Comparison of ENCODE assay signal across 8 mouse cellular contexts in the genomic region with DNA sequence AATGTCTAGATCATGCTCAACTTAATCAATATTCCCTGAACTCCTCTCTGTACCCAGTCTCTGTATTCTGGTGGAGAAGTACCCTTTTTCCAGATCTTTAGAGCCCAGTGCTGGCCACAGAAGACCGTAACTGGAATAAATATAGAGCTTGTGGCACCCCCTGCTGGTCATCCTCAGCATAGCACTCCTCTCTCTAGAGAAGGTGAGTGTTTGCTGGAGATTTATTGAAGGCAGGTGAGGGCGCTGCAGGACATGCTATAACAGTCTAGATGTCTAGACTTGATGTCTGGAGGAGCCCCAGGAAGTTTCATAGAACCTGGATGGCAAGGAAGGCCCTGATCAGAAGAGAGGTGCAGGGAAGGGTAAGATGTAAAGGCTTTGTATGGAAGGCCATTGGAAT. TPM values are rescaled to one million over a fixed set of nuclear protein-coding genes. Genes with fewer than 3 reads are reported as not detected.
A peak's percentile ranks its signal among the peaks of the same experiment; 100 is the strongest.
DNase-seq lines count a peak whose midpoint lies in the region; TF ChIP-seq lines count a peak whose summit lies in the region.
"Had no signal": no experiment of that assay in that cellular context is flagged by ENCODE, and none has a peak within 500 bp of the region (broad histone marks: within the 10 kb centered on the region; RNA-seq: fewer than 3 reads in every experiment).

No protein-coding gene starts in this region.

- 8% methylated on average over 2 of the region's 2 CpGs for WGBS in small intestine, adult 2 months

- H3K9ac ChIP-seq in ES-E14 (ENCODE audit: insufficient read depth, low read depth, low read length, poor library complexity, severe bottlenecking): peak overlapping the region; percentile 34; the same call in 1 of the 2 replicates

- H3K27me3 ChIP-seq in small intestine, adult 2 months (ENCODE audit: control insufficient read depth, insufficient read depth, low read length): no peaks in the 10 kb centered on the region

- H3K27ac ChIP-seq in ES-E14 (ENCODE audit: insufficient read depth, low read depth, low read length, poor library complexity, severe bottlenecking): no peak overlapping the region
- no peak overlapping the region for H3K27ac ChIP-seq in small intestine, adult 2 months (ENCODE audit: insufficient read depth, low read depth, low read length)
- H3K27ac ChIP-seq: macrophage had no signal

- TF ChIP-seq CTCF in small intestine, adult 2 months (IDR thresholded peaks at IDR 0.05; ENCODE audit: extremely low read depth, insufficient read length, insufficient replicate concordance, low read depth, low read length): peak; percentile 67; the same call in 1 of the 2 replicates

- TF ChIP-seq POLR2A in small intestine, adult 2 months (IDR thresholded peaks at IDR 0.05; ENCODE audit: low read depth, low read length): no peak

- peak; percentile 94 for DNase-seq in ES-E14 (ENCODE audit: low read depth, low spot score)
- peak; percentile 77 for DNase-seq in adrenal gland, adult 8-10 months
- DNase-seq in embryo, embryonic 11 days: peak; percentile 86
- peak; percentile 90 to 94 for DNase-seq in heart, postnatal 10 days
- DNase-seq in layer of hippocampus, postnatal 14 days (ENCODE audit: low spot score in 2 of 2): peak; percentile 90
- DNase-seq in lung, postnatal 36 days: peak; percentile 96

- H3K4me3 ChIP-seq in ES-E14 (ENCODE audit: insufficient read depth in 1 of 2, low read depth in 1 of 2, low read length in 2 of 2, poor library complexity in 1 of 2, severe bottlenecking in 1 of 2): no peak overlapping the region
- H3K4me3 ChIP-seq in small intestine, adult 2 months (ENCODE audit: low read depth, low read length): no peak overlapping the region

- in situ Hi-C loops in ES-E14 (cut with MboI; ENCODE audit: low sequenced_read_pairs in 2 of 2, unreplicated experiment in 2 of 2): no loop called here

- H3K9me3 ChIP-seq in ES-E14 (ENCODE audit: control insufficient read depth, insufficient read depth, low read depth, low read length): no peaks in the 10 kb centered on the region

- no peaks in the 10 kb centered on the region for H3K36me3 ChIP-seq in ES-E14 (ENCODE audit: control insufficient read depth, insufficient read depth, low read length, poor library complexity, severe bottlenecking)
- no peaks in the 10 kb centered on the region for H3K36me3 ChIP-seq in small intestine, adult 2 months (ENCODE audit: control insufficient read depth, insufficient read depth, low read length)

- intact Hi-C loops in heart, postnatal 10 days (cut with DNase I): loop anchor here (2.0 to 10.0 kb wide), 5 partner anchors 97 to 449 kb away; partner anchors contain the start of genes Abl1, Golga2 and Swi5

- peaks cover 0 to 7% of the 10 kb centered on the region in 2 experiments; a peak in 2 of 4 replicates for H3K4me1 ChIP-seq in ES-E14 (ENCODE audit: control insufficient read depth in 2 of 2, insufficient read depth in 2 of 2, low read length in 2 of 2, poor library complexity in 1 of 2)
- H3K4me1 ChIP-seq in small intestine, adult 2 months (ENCODE audit: control insufficient read depth, insufficient read depth, insufficient read length, low read length): peaks cover 3% of the 10 kb centered on the region

TF ChIP-seq in ES-E14, 5 proteins besides CTCF, POLR2A, EP300 and RAD21:
- peak; percentile 58; the same call in 1 of the 2 replicates for TF ChIP-seq ZC3H11A (IDR thresholded peaks at IDR 0.05; ENCODE audit: borderline replicate concordance, low read depth, low read length)
- no peak for TF ChIP-seq MAFK (IDR thresholded peaks at IDR 0.05; ENCODE audit: insufficient read depth, low read depth, low read length)

RNA-seq across cellular contexts. Expression of gene Prrc2b, which starts 16.8 kb away (rescaled TPM):
- 75.1 and 88.5 TPM in 2 replicates for total RNA-seq in ES-E14 (2012; rRNA removed)
- 100 to 1,000 TPM; 140 to 182 (median 166) TPM for total RNA-seq in adrenal gland, adult 8-10 months (2022)
- 100 to 1,000 TPM; 118 to 134 TPM for total RNA-seq in heart, postnatal 10 days (2021)
- 100 to 1,000 TPM; 253 to 268 TPM for total RNA-seq in layer of hippocampus, postnatal 14 days (2021)
- 16.3 and 23.4 TPM in 2 replicates for polyA plus RNA-seq in small intestine, adult 2 months (2012; rRNA removed)

RNA-seq across cellular contexts. Expression of gene Plpp7, which starts 38.7 kb away (rescaled TPM):
- total RNA-seq in ES-E14 (2012; rRNA removed): 1.4 and 4.3 TPM in 2 replicates
- total RNA-seq in adrenal gland, adult 8-10 months (2022): 1 to 10 TPM; 5.5 to 9.0 (median 6.5) TPM
- total RNA-seq in heart, postnatal 10 days (2021): 10 to 100 TPM; 29.3 to 31.6 TPM
- total RNA-seq in layer of hippocampus, postnatal 14 days (2021): 10 to 100 TPM; 20.2 to 21.5 TPM
- 2.2 and 3.5 TPM in 2 replicates for polyA plus RNA-seq in small intestine, adult 2 months (2012; rRNA removed)

RNA-seq across cellular contexts. Expression of gene Fam78a, which starts 49.4 kb away (rescaled TPM):
- total RNA-seq in ES-E14 (2012; rRNA removed): 4.1 and 4.8 TPM in 2 replicates
- total RNA-seq in adrenal gland, adult 8-10 months (2022): 1 to 10 TPM in 3 of 4 experiments, under 1 TPM in 1; 0.59 to 3.9 (median 2.6) TPM
- 10 to 100 TPM; 24.3 to 38.1 TPM for total RNA-seq in heart, postnatal 10 days (2021)
- total RNA-seq in layer of hippocampus, postnatal 14 days (2021): 1 to 10 TPM; 2.4 to 2.7 TPM
- polyA plus RNA-seq in small intestine, adult 2 months (2012; rRNA removed): 8.2 and 25.3 TPM in 2 replicates
